Comparison of ENCODE assay signal across 8 mouse cellular contexts in the genomic region with DNA sequence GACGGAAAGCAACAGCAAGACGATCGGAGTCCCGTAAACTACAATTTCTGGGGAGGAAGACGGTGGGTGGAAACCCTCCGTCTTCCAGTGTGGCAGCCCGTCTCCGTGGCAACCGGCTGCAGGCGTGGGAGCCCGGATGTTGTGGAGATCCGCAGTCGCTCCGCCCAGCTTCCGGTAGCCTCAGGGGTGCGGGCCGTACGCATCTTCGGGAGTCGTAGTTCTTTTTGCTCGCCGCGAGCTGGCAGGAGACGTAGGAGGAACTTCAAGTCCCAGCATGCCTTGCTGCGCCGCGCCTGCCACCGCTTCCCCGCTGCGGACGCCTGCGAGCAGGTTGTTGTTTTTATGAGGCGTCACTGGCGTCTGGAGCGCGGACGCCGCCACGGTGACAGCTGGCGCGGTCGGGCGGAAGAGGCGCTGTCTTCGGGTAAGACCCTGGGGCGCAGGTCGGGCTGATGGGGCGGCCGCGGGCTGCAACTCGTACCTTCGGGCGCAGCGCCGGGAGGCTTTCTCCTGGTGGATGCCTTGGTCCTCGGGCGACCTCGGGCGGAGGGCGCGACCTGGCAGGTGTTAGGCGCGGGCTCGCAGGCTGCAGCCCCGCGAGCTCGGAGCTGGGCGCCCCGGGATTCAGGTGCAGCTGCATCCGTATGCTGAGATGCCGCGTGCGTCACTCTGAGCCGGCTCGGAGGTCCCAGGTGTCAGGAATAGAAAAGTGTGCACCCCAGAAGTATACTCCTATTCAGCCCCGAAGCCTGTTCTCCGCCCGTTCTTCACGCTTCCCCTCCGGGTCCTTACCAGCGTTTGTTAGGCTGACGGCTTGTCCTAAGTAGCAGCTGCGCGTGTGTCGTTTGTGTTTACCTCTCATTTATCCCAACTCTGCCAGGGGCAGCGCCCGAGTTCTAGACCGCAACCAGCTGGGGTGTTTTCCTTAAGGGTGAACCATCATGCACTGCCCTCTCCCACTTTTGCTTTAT. TPM values are rescaled to one million over a fixed set of nuclear protein-coding genes. Genes with fewer than 3 reads are reported as not detected.
DNase-seq lines count a peak whose midpoint lies in the region; ATAC-seq lines count a peak whose summit lies in the region.

Gene Ccpg1os, minus strand, starts transcription at position 133 of the 971 bp plus-strand sequence.
Gene Ccpg1, plus strand, starts transcription at position 180 of the 971 bp plus-strand sequence.

- H3K4me3 ChIP-seq in heart, embryonic 14.5 days (ENCODE audit: control insufficient read depth in 1 of 2, insufficient read depth in 1 of 2, low read depth in 1 of 2, low read length in 2 of 2), result peak within 1 kb of the TSS; percentile 78 to 96
- H3K4me3 ChIP-seq in liver, embryonic 13.5 days (replicated peaks), result peak within 1 kb of the TSS; percentile 86
- peak within 1 kb of the TSS; percentile 72 for H3K4me3 ChIP-seq in stomach, embryonic 16.5 days (replicated peaks; ENCODE audit: low read length)

- ATAC-seq in CD4-positive, CD25-positive, alpha-beta regulatory T cell, adult 4 months, result peak; percentile 95
- ATAC-seq in heart, embryonic 14.5 days (ENCODE audit: insufficient number of reproducible peaks, insufficient read depth, low FRiP score, low read depth), result peak; percentile 99
- ATAC-seq in liver, embryonic 13.5 days (ENCODE audit: low read depth), result peak; percentile 99
- peak; percentile 99 for ATAC-seq in stomach, embryonic 16.5 days (ENCODE audit: insufficient read depth, low FRiP score)

- no peak within 1 kb of the TSS for H3K27ac ChIP-seq in heart, embryonic 14.5 days (replicated peaks in 1 of 2; ENCODE audit: control insufficient read depth in 1 of 2, insufficient read depth in 1 of 2, low read depth in 2 of 2, low read length in 2 of 2)
- H3K27ac ChIP-seq in liver, embryonic 13.5 days, result peak within 1 kb of the TSS; percentile 78
- peak within 1 kb of the TSS; percentile 42; the same call in 1 of the 2 replicates for H3K27ac ChIP-seq in stomach, embryonic 16.5 days (ENCODE audit: low read length)

- H3K4me1 ChIP-seq in heart, embryonic 14.5 days (ENCODE audit: control insufficient read depth in 2 of 2, insufficient read depth in 2 of 2, low read length in 2 of 2), result peaks cover 0 to 12% of the 10 kb centered on the region in 2 experiments; a peak in 2 of 4 replicates
- peaks cover 23% of the 10 kb centered on the region for H3K4me1 ChIP-seq in liver, embryonic 13.5 days (replicated peaks)
- H3K4me1 ChIP-seq in stomach, embryonic 16.5 days (ENCODE audit: control insufficient read depth, insufficient read depth, low read length), result peaks cover 16% of the 10 kb centered on the region

- peak; percentile 87 for DNase-seq in c-Kit-negative CD71-positive TER-119-positive erythroid progenitor cells, embryonic 14.5 days (ENCODE audit: low read depth, low spot score)
- DNase-seq in fibroblast of lung, adult 2 months (ENCODE audit: low read depth), result peak; percentile 96
- peak; percentile 98 for DNase-seq in kidney, postnatal 14 days
- DNase-seq in liver, embryonic 13.5 days, result peak; percentile 94
- DNase-seq in neural tube, embryonic 10.5 days (ENCODE audit: extremely low spot score, low spot score), result peak; percentile 97

- H3K9ac ChIP-seq in heart, embryonic 14.5 days (ENCODE audit: low read length), result peak within 1 kb of the TSS; percentile 83
- H3K9ac ChIP-seq in liver, embryonic 13.5 days, result peak within 1 kb of the TSS; percentile 83
- H3K9ac ChIP-seq in stomach, embryonic 16.5 days (ENCODE audit: low read length), result peak within 1 kb of the TSS; percentile 77

- no peaks in the 10 kb centered on the region for H3K27me3 ChIP-seq in heart, embryonic 14.5 days (ENCODE audit: control insufficient read depth, insufficient read depth, low read length)
- H3K27me3 ChIP-seq in liver, embryonic 13.5 days, result no peaks in the 10 kb centered on the region
- H3K27me3 ChIP-seq in stomach, embryonic 16.5 days (ENCODE audit: control insufficient read depth, insufficient read depth, low read length), result no peaks in the 10 kb centered on the region

- WGBS in heart, embryonic 14.5 days, result under 1% methylated on average over 88 of the region's 88 CpGs
- WGBS in liver, embryonic 13.5 days (ENCODE audit: insufficient replicate concordance), result under 1% methylated on average over 88 of the region's 88 CpGs
- WGBS in stomach, embryonic 16.5 days, result under 1% methylated on average over 86 of the region's 88 CpGs

- H3K36me3 ChIP-seq in heart, embryonic 14.5 days (ENCODE audit: control insufficient read depth, insufficient read depth, low read length), result no peaks in the 10 kb centered on the region
- H3K36me3 ChIP-seq in liver, embryonic 13.5 days, result no peaks in the 10 kb centered on the region
- no peaks in the 10 kb centered on the region for H3K36me3 ChIP-seq in stomach, embryonic 16.5 days (ENCODE audit: control insufficient read depth, insufficient read depth, low read length)

- H3K4me2 ChIP-seq in heart, embryonic 14.5 days (ENCODE audit: low read length), result peak within 1 kb of the TSS; percentile 93
- H3K4me2 ChIP-seq in liver, embryonic 13.5 days, result peak within 1 kb of the TSS; percentile 91
- H3K4me2 ChIP-seq in stomach, embryonic 16.5 days (ENCODE audit: low read depth, low read length), result peak within 1 kb of the TSS; percentile 96

- no peaks in the 10 kb centered on the region for H3K9me3 ChIP-seq in heart, embryonic 14.5 days (ENCODE audit: control insufficient read depth, low read length)
- no peaks in the 10 kb centered on the region for H3K9me3 ChIP-seq in liver, embryonic 13.5 days (replicated peaks)
- no peaks in the 10 kb centered on the region for H3K9me3 ChIP-seq in stomach, embryonic 16.5 days (replicated peaks; ENCODE audit: control insufficient read depth, low read length)

RNA-seq across cellular contexts. Expression of gene Ccpg1os, which starts in this region (rescaled TPM):
- 1 to 10 TPM; 5.7 to 9.5 TPM for polyA plus RNA-seq in CD4-positive, CD25-positive, alpha-beta regulatory T cell, adult 4 months (2017; shearing (Covaris generic))
- polyA plus RNA-seq in heart, embryonic 14.5 days (2014; fragmentation: Nextera tagmentation; extraction: Ambion mirVana), result 15.5 and 19.1 TPM in 2 replicates
- polyA plus RNA-seq in liver, embryonic 13.5 days (2015; fragmentation: Nextera tagmentation; extraction: Ambion mirVana), result 2.7 and 4.0 TPM in 2 replicates
- 11.2 and 11.7 TPM in 2 replicates for polyA plus RNA-seq in stomach, embryonic 16.5 days (2015; fragmentation: Nextera tagmentation; extraction: Ambion mirVana)

RNA-seq across cellular contexts. Expression of gene Ccpg1, which starts in this region (rescaled TPM):
- 100 to 1,000 TPM in 1 of 2 experiments, 10 to 100 TPM in 1; 85.9 to 106 TPM for polyA plus RNA-seq in CD4-positive, CD25-positive, alpha-beta regulatory T cell, adult 4 months (2017; shearing (Covaris generic))
- polyA plus RNA-seq in heart, embryonic 14.5 days (2014; fragmentation: Nextera tagmentation; extraction: Ambion mirVana), result 29.8 and 31.3 TPM in 2 replicates
- polyA plus RNA-seq in liver, embryonic 13.5 days (2015; fragmentation: Nextera tagmentation; extraction: Ambion mirVana), result 9.8 and 12.2 TPM in 2 replicates
- polyA plus RNA-seq in stomach, embryonic 16.5 days (2015; fragmentation: Nextera tagmentation; extraction: Ambion mirVana), result 36.8 and 38.6 TPM in 2 replicates

Comparison
In these comparisons a context has a peak if more than half of its experiments do, and no peak if none do; other contexts are left out.
1. H3K27ac ChIP-seq: peak in liver, embryonic 13.5 days (single experiment) and stomach, embryonic 16.5 days (single experiment); none in heart, embryonic 14.5 days (0 of 2).
2. Peak in every context shown above with its lines, with median percentiles within 50 percentile points of each other: ATAC-seq, DNase-seq, H3K4me2 ChIP-seq, H3K4me3 ChIP-seq and H3K9ac ChIP-seq.